Mouse (Mus musculus) CD4-positive naive resting alpha-beta T cell, adult 76 days (primary cell): ENCODE data around the gene Srpk1. TPM values are rescaled to one million over a fixed set of nuclear protein-coding genes. Genes with fewer than 3 reads are reported as not detected.

Experiments
- total RNA-seq: library from RNA; stranded (reverse); gene quantifications from one replicate; pipeline ENCODE4 v1.2.4, GENCODE M21; 2023

Gene Srpk1
- total RNA-seq = 330 TPM

GRCm38 (mm10) chr17:28622300-28622759 lies at the start of gene Srpk1:
Gene Srpk1 (minus strand): TSS chr17:28622709.

DNA sequence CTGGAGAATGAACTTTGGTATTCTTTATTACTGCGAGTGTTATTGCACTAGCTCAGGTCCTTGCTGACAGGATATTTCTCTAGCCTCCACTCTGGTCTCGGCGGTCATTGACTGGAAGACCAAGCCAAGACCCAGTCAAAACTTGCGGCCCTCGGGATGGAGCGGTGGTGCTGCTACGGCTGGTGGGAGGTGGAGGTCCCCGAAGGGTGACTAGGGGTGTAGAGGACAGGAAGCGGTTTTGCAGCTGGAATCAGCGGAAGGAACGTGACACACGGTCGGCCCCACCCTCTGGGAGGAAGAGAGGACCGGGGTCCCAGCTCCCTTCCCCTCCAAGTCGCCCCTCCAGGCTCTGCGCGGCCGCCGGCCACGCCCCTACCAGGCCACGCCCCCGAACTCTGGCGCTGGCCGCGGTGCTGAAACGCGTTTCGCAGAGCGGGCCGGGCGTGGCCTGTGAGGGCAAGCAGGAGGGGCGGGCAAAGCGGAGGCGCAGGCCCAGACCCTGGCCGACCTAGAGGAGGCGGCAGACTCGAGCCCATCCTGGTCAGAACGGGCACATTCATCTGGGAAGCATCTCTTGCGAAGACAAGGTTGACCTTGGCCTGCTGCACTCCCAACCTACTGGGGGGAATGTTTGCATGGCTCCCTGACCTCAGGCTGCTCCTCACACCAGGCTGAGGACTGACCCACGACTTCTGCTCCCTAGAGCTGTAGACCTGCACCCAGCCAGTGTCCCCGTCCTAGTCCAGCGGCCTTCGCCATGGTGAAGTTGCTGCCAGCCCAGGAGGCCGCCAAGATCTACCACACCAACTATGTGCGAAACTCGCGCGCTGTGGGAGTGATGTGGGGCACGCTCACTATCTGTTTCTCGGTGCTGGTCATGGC lies 47.0 kb downstream of the Srpk1 start, which contains the start of gene Lhfpl5:
Gene Lhfpl5, plus strand, starts transcription at position 398 of the 882 bp plus-strand sequence.

GRCm38 (mm10) chr17:28560598-28560997 lies 61.9 kb downstream of the Srpk1 start, which contains the start of gene Clps:
Gene Clps (minus strand): TSS chr17:28560766.

DNA sequence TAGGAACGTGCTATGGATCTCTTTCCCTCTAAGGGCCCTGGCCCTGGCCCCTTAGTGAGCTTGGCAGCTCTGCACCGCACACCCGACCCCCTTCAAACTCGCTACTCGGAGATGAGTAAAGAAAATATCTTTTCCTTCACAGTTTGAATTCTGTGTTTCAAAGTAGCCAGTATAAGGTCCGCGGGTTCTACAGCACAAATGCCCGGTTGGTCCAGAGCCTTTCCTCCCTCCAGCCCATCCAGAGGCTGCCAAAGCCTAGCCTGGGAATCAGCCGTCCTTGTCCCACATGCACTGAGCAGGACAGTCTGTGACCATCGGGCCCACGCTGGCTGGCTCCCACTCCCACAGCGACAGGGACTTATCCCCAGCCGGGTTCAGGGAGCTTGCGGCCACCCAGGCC lies 73.4 kb downstream of the Srpk1 start, which contains the start of gene Clpsl2:
Gene Clpsl2, plus strand, starts transcription at position 301 of the 400 bp plus-strand sequence.

Other genes starting within 250 kb of the Srpk1 start
- gene Fkbp5, start 105.2 kb downstream of the Srpk1 start, total RNA-seq = 24.7 TPM
- gene Armc12, start 91.9 kb downstream of the Srpk1 start, total RNA-seq = 0.44 TPM
- not detected for gene Clpsl2, start 73.3 kb downstream of the Srpk1 start, total RNA-seq
- 1.3 TPM for gene Clps, start 61.9 kb downstream of the Srpk1 start, total RNA-seq
- not detected for gene Lhfpl5, start 47.1 kb downstream of the Srpk1 start, total RNA-seq
- gene Slc26a8, start 67.5 kb upstream of the Srpk1 start, total RNA-seq = 1.4 TPM
- 121 TPM for gene Mapk14, start 68.6 kb upstream of the Srpk1 start, total RNA-seq
- gene AC170998.1, start 103.4 kb upstream of the Srpk1 start, total RNA-seq = 14.3 TPM
- not detected for gene Mapk13, start 146.6 kb upstream of the Srpk1 start, total RNA-seq
- 47.1 TPM for gene Brpf3, start 178.4 kb upstream of the Srpk1 start, total RNA-seq
- not detected for gene Pnpla1, start 235.7 kb upstream of the Srpk1 start, total RNA-seq